Mouse (Mus musculus): ENCODE data around the gene Zfp174.

- TF ChIP-seq CTCF (IDR thresholded peaks at IDR 0.05) (no peak), EP300 (IDR thresholded peaks at IDR 0.05) (peak; percentile 44; the same call in 1 of the 2 replicates)
These were observed 25.4 kb downstream of the Zfp174 start, which contains the start of gene Naa60 for GRCm38 (mm10) chr16:3872216-3873047.
